Mouse (Mus musculus): ENCODE data around the gene Twsg1.
A peak's percentile ranks its signal among the peaks of the same experiment; 100 is the strongest.

Gene Twsg1

GRCm38 (mm10) chr17:65931525-65931924, 19.5 kb downstream of the Twsg1 start:
- DNase-seq (ENCODE audit: low spot score in 2 of 2): no peak

GRCm38 (mm10) chr17:65930960-65931359, 20.1 kb downstream of the Twsg1 start:
- peak in 1 of 2 experiments; percentile 59 for DNase-seq (ENCODE audit: low spot score in 2 of 2)

- no peak for DNase-seq (ENCODE audit: low spot score in 2 of 2)
These were observed 20.7 kb downstream of the Twsg1 start for GRCm38 (mm10) chr17:65930158-65930826.

- DNase-seq (ENCODE audit: low spot score in 2 of 2): no peak
These were observed 21.6 kb downstream of the Twsg1 start for GRCm38 (mm10) chr17:65929319-65929978.

- DNase-seq (ENCODE audit: low spot score in 2 of 2): no peak
These were observed 23.9 kb downstream of the Twsg1 start for GRCm38 (mm10) chr17:65927077-65927476.

GRCm38 (mm10) chr17:65924218-65924617, 26.8 kb downstream of the Twsg1 start:
- no peak for DNase-seq (ENCODE audit: low spot score in 2 of 2)

GRCm38 (mm10) chr17:65921975-65922374, 29.1 kb downstream of the Twsg1 start:
- DNase-seq (ENCODE audit: low spot score in 2 of 2): no peak

- DNase-seq (ENCODE audit: low spot score in 2 of 2): no peak
These were observed 31.8 kb downstream of the Twsg1 start for GRCm38 (mm10) chr17:65919235-65919634.

- peak; percentile 69 to 89 for DNase-seq (ENCODE audit: low spot score in 2 of 2)
These were observed 34.8 kb downstream of the Twsg1 start for GRCm38 (mm10) chr17:65916135-65916668.

- peak; percentile 43 to 51 for DNase-seq (ENCODE audit: low spot score in 2 of 2)
These were observed 36.9 kb downstream of the Twsg1 start for GRCm38 (mm10) chr17:65914083-65914482.

- no peak for DNase-seq (ENCODE audit: low spot score in 2 of 2)
These were observed 38.8 kb downstream of the Twsg1 start for GRCm38 (mm10) chr17:65912202-65912601.

- no peak for DNase-seq (ENCODE audit: low spot score in 2 of 2)
These were observed 39.5 kb downstream of the Twsg1 start for GRCm38 (mm10) chr17:65911285-65912069.

- no peak for DNase-seq (ENCODE audit: low spot score in 2 of 2)
These were observed 42.8 kb downstream of the Twsg1 start for GRCm38 (mm10) chr17:65908270-65908669.

- no peak for DNase-seq (ENCODE audit: low spot score in 2 of 2)
These were observed 44.1 kb downstream of the Twsg1 start for GRCm38 (mm10) chr17:65906895-65907401.

- DNase-seq (ENCODE audit: low spot score in 2 of 2): no peak
These were observed 44.6 kb downstream of the Twsg1 start for GRCm38 (mm10) chr17:65906313-65906894.

GRCm38 (mm10) chr17:65905241-65905640, 45.8 kb downstream of the Twsg1 start:
- DNase-seq (ENCODE audit: low spot score in 2 of 2): peak in 1 of 2 experiments; percentile 41

- DNase-seq (ENCODE audit: low spot score in 2 of 2): no peak
These were observed 47.2 kb downstream of the Twsg1 start for GRCm38 (mm10) chr17:65903826-65904225.

- DNase-seq (ENCODE audit: low spot score in 2 of 2): no peak
These were observed 48.0 kb downstream of the Twsg1 start for GRCm38 (mm10) chr17:65903011-65903410.

GRCm38 (mm10) chr17:65902281-65902680, 48.7 kb downstream of the Twsg1 start:
- DNase-seq (ENCODE audit: low spot score in 2 of 2): no peak

- no peak for DNase-seq (ENCODE audit: low spot score in 2 of 2)
These were observed 55.0 kb downstream of the Twsg1 start for GRCm38 (mm10) chr17:65896016-65896415.

GRCm38 (mm10) chr17:65889476-65889875, 61.5 kb downstream of the Twsg1 start:
- DNase-seq (ENCODE audit: low spot score in 2 of 2): no peak

- DNase-seq (ENCODE audit: low spot score in 2 of 2): peak in 1 of 2 experiments; percentile 21
These were observed 64.5 kb downstream of the Twsg1 start for GRCm38 (mm10) chr17:65886571-65886970.

All from urinary bladder, postnatal 36 days (tissue).